Mouse (Mus musculus) layer of hippocampus, adult 8-10 months (tissue): Measurements from ENCODE around the gene Pwwp2b. TPM values are rescaled to one million over a fixed set of nuclear protein-coding genes. Genes with fewer than 3 reads are reported as not detected.
A peak's percentile ranks its signal among the peaks of the same experiment; 100 is the strongest.

Experiments used
- DNase-seq, 2 experiments: peaks; one replicate each; pipeline ENCODE4 v3.0.0; 2022; ENCODE audit warnings: low spot score in 2 of 2
- total RNA-seq, 4 experiments: library from RNA; stranded (reverse); gene quantifications; 2 replicates each; pipeline ENCODE4 v1.2.4; 2022

The Pwwp2b gene
- total RNA-seq, 4 experiments from 2014 or later: 26.9 to 37.1 (median 32.1) TPM

- DNase-seq: no peak
Observed at GRCm38 (mm10) chr7:139224070-139224469, 24.2 kb upstream of the Pwwp2b start.

- no peak for DNase-seq
Observed at GRCm38 (mm10) chr7:139224725-139225124, 23.6 kb upstream of the Pwwp2b start.

DNA sequence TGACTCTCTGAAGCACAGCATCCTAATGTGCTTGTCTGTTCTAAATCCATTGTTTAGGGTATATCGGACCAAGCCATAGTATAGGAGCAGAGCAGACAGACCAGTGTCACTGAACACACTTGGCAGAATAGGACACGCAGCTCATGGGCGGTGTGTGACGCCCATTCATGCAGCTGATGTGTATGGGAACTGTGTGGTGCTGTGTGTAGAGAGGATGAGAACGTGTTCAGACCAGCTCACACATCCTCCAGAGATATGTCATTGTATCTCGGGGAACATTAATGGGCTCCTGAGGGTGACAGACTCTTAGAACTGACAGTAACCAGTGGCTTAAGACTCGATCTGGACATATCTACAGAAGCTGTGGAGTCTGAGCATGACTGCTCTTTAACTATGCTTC lies 21.9 kb upstream of the Pwwp2b start:
- no peak for DNase-seq

DNA sequence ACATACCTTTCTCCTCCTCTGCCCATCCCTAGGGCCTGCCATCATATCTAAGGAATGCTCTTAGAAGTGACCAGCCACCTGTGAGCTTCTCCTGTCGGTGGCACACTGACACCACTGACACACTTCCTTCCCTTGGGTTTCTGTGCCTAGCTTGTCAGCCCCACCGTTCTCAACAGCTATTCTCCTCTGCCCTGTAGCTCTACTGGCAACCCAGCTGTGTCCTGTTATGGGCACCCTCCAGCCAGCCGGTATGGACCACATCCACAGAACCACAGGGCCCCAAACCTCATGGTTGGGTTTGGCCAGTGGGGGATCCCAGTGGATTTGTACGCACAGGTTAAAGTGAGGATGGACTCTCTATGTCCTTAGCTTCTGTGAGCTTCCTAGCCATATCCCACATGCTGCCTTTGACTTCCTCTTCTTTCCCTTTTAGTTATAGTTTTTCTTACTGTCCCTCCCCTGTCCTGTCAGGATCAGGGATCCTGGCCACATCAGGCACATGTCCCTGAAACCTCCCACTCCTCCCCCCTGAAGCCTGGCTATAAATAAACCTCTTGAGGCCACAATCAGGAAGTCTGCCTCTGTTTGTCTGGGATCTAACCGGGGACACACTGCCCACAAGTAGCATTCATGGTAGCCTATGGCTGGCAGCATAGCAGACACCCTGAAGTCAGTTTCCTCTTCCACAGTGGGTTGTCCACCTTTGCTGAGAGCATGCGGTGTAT lies 19.7 kb upstream of the Pwwp2b start:
- DNase-seq: no peak

- DNase-seq: no peak
Observed at GRCm38 (mm10) chr7:139229837-139230236, 18.4 kb upstream of the Pwwp2b start.

DNA sequence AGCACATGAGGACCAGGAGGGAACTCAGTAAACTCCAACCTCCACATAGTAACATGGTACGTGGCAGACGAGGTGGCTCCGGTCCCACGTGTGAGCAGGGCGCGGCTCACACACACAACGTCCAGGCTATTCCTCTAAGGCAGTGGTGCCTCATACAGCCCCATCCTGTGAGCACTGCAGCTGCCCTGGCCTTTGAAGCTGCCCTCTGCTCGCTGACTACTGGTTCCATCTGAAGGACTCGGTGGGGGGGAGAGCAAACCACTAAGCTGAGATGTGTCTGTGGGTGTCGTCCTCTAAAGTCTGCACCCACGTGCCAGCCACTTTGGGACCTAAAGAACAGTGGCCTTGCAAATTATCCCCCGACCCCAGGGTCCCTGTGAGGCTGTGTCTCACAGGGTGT lies 18.0 kb upstream of the Pwwp2b start:
- DNase-seq: no peak

GRCm38 (mm10) chr7:139233714-139234113 lies 14.6 kb upstream of the Pwwp2b start:
- DNase-seq: peak; percentile 76 to 87

DNA sequence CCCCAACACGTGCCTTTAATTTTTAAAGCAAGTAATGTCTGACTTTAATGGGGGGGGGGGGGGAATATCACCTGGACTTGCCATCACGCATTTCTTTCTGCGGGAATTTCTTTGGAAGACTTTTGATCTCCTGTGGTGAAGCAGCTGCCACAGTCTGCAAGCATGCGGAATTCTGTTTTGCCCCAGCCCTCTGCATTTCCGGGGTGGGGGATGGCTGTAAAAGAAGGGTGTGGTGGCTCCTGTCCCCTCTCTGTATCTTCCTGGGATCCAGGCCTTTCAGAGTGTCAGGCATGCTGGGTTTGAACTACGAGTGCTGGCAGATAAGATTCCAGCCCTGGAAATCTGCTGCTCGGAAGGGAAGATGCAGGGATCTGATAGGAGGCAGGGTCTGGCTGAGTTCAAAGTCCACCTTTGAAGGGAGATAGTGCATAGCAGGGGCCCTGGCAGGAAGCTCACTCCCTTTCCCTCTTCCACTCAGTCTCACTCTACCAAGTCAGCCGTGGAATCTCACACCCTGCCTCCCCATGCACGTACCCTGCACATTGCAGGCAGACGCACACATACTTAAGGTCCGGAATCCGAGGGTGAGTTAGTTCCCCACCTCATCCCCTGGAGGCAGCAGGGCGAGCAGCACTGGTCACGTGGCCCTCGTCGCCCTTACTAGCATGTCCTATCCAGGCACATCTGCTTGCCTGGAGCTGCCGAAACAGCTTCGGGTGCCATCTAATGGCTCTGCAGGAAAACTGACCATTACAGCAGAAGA lies 13.7 kb upstream of the Pwwp2b start:
- DNase-seq: no peak

- DNase-seq: no peak
Observed at GRCm38 (mm10) chr7:139235651-139236358, 12.5 kb upstream of the Pwwp2b start.

GRCm38 (mm10) chr7:139239432-139239831 lies 8.8 kb upstream of the Pwwp2b start:
- no peak for DNase-seq

DNA sequence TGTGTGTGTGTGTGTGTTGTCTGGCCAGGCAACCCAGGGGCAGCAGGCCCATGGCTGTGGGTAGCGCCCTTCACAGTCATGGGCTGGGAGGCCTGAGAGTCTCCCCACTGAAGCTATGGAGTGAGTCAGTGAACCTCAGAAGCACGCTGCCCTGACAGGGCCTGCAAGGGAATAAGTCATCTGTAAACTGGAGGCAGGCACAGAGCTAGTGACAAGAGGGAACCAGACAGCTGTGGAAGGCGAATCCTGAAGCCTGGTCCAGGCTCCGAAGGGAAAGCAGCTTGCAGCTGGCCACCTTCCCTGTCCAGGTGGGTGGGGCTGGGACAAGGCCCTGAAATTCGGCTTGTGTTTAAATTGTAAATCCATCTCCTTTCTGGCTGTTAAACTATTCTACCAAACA lies 2.2 kb upstream of the Pwwp2b start:
- DNase-seq: no peak

- DNase-seq: peak; percentile 72 to 74
Observed at GRCm38 (mm10) chr7:139246931-139247880, 1.1 kb upstream of the Pwwp2b start.

- no peak for DNase-seq
Observed at GRCm38 (mm10) chr7:139248615-139249405, 528 bp downstream of the Pwwp2b start.

GRCm38 (mm10) chr7:139249406-139250210 lies 1.3 kb downstream of the Pwwp2b start:
- DNase-seq: no peak

- DNase-seq: no peak
Observed at GRCm38 (mm10) chr7:139251881-139252301, 3.6 kb downstream of the Pwwp2b start.

GRCm38 (mm10) chr7:139252566-139252965 lies 4.3 kb downstream of the Pwwp2b start:
- no peak for DNase-seq

GRCm38 (mm10) chr7:139252986-139253385 lies 4.7 kb downstream of the Pwwp2b start:
- DNase-seq: no peak

DNA sequence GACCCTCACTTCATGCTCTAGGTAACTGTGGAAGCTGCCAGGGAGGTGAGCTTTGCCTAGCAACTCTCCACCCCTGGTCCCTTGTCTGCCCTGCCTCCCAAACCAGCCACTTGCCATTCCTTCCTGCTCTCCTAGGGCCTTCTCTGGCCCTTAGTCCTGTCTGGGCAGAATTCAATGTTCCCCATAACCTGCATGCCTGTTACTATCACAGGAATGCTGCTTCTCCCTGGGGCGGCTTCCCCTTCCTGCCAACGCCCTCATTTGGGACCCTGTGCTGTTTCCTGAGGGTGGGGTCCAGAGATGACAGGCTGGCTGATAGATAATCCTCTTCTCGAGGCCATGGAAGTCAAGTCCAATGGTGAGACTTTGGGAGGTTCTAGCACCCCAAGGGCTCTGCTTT lies 5.2 kb downstream of the Pwwp2b start:
- DNase-seq: no peak

GRCm38 (mm10) chr7:139254626-139255025 lies 6.3 kb downstream of the Pwwp2b start:
- DNase-seq: no peak
